Mouse (Mus musculus) stomach, postnatal 0 days (tissue): ENCODE results near the gene Rab10. TPM values are rescaled to one million over a fixed set of nuclear protein-coding genes. Genes with fewer than 3 reads are reported as not detected.

ENCODE experiments used
- ATAC-seq: fragments of 200-750 bp; cut with Nextera tagmentation; 2 replicates; pipeline ENCODE4 v1.8.0; 2017; ENCODE audit not compliant: low FRiP score, low TSS enrichment
- DNase-seq: peaks from one replicate; pipeline ENCODE4 v3.0.0-alpha.2; 2016; ENCODE audit warnings: low spot score
- H3K27ac ChIP-seq: fragments of 300-500 bp; sonication (generic); replicated peaks from 2 replicates; pipeline ENCODE4 v1.5.1; 2014; ENCODE audit warnings: mild to moderate bottlenecking, control low read depth
- H3K27me3 ChIP-seq: fragments of 300-500 bp; sonication (generic); 2 replicates; pipeline ENCODE4 v1.6.1; 2014; ENCODE audit warnings: low read length; ENCODE audit not compliant: control insufficient read depth, insufficient read depth
- H3K36me3 ChIP-seq: fragments of 300-500 bp; sonication (generic); 2 replicates; pipeline ENCODE4 v1.6.1; 2014; ENCODE audit warnings: low read length, mixed read lengths; ENCODE audit not compliant: control insufficient read depth, insufficient read depth
- H3K4me1 ChIP-seq: fragments of 300-500 bp; sonication (generic); replicated peaks from 2 replicates; pipeline ENCODE4 v1.6.1; 2014; ENCODE audit warnings: antibody characterized with exemption; ENCODE audit not compliant: control insufficient read depth, insufficient read depth
- H3K4me2 ChIP-seq: fragments of 300-500 bp; sonication (generic); replicated peaks from 2 replicates; pipeline ENCODE4 v1.6.1; 2014; ENCODE audit warnings: low read depth, mild to moderate bottlenecking, control low read depth, moderate library complexity
- H3K4me3 ChIP-seq: fragments of 300-500 bp; sonication (generic); 2 replicates; pipeline ENCODE4 v1.5.1; 2014; ENCODE audit warnings: low read depth, low read length, control low read depth
- H3K9ac ChIP-seq: fragments of 300-500 bp; sonication (generic); 2 replicates; pipeline ENCODE4 v1.6.1; 2014; ENCODE audit warnings: mild to moderate bottlenecking, low read length, control low read depth, mixed read lengths
- H3K9me3 ChIP-seq: fragments of 300-500 bp; sonication (generic); 2 replicates; pipeline ENCODE4 v1.6.1; 2016; ENCODE audit warnings: low read length; ENCODE audit not compliant: control insufficient read depth
- CTCF ChIP-seq: IDR thresholded peaks from 2 replicates; pipeline ENCODE4 v1.5.1; 2016; ENCODE audit warnings: antibody characterized with exemption, low read depth, mild to moderate bottlenecking, moderate library complexity
- EP300 ChIP-seq: optimal IDR thresholded peaks from 2 replicates; pipeline ENCODE3; 2016; ENCODE audit warnings: antibody characterized with exemption
- WGBS: fragments of 180-500 bp; shearing (Covaris S2); extraction: QIAGEN DNeasy Blood & Tissue Kit; methylation state at CpG from one replicate; pipeline ENCODE4 v1.1.7; 2014; 5-methylcytosine and 5-hydroxymethylcytosine counted together
- polyA plus RNA-seq: library from polyadenylated mRNA; unstranded; fragments of >200 nt; fragmentation: Nextera tagmentation; extraction: Ambion mirVana; gene quantifications from 2 replicates; pipeline ENCODE4 v1.2.1, GENCODE M21; 2015

Gene Rab10
- polyA plus RNA-seq, 1 experiment from 2014 or later = 83.9 TPM

DNA sequence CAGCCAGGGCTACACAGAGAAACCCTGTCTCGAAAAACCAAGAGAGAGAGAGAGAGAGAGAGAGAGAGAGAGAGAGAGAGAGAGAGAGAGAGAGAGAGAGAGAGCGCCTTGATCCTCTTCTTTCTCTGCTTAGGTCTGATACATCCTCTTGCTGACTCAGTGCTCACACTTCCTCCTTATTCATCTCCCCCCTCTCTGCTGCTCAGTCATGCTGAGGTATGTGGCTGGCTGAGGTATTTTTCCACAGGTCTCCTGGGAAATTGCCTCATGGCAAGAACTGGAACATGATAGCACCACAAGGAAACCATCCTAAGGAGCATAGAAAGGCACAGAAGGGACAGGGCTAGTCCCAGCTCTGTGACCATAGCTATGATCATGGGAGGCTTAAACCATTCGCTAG is 39.6 kb upstream of the Rab10 start:
- 68% methylated on average over 1 of the region's 3 CpGs for WGBS

GRCm38 (mm10) chr12:3347682-3348081 is 37.9 kb upstream of the Rab10 start:
- no peak overlapping the region for H3K27ac ChIP-seq
- H3K9ac ChIP-seq = no peak overlapping the region
- no peak overlapping the region for H3K4me2 ChIP-seq
- no peaks in the 10 kb centered on the region for H3K36me3 ChIP-seq
- DNase-seq (no peak), ATAC-seq (no peak)
- TF ChIP-seq CTCF = no peak
- no peak for TF ChIP-seq EP300
- no peaks in the 10 kb centered on the region for H3K4me1 ChIP-seq
- H3K9me3 ChIP-seq = no peaks in the 10 kb centered on the region
- H3K4me3 ChIP-seq = no peak overlapping the region
- H3K27me3 ChIP-seq = no peaks in the 10 kb centered on the region

More for the DNA sequence above, 39.6 kb upstream of the Rab10 start:
- Histone ChIP-seq H3K27me3 (no peaks in the 10 kb centered on the region), H3K9ac (no peak overlapping the region), H3K4me3 (no peak overlapping the region), H3K9me3 (no peaks in the 10 kb centered on the region), H3K36me3 (no peaks in the 10 kb centered on the region), H3K4me2 (no peak overlapping the region), H3K27ac (no peak overlapping the region), H3K4me1 (no peaks in the 10 kb centered on the region)
- TF ChIP-seq CTCF (no peak), EP300 (no peak)
- ATAC-seq (no peak), DNase-seq (no peak)

GRCm38 (mm10) chr12:3345038-3345437 is 35.3 kb upstream of the Rab10 start:
- WGBS = 75% methylated on average over 5 of the region's 5 CpGs
- Histone ChIP-seq H3K9ac (no peak overlapping the region), H3K4me2 (no peak overlapping the region), H3K4me1 (no peaks in the 10 kb centered on the region), H3K27me3 (no peaks in the 10 kb centered on the region), H3K36me3 (no peaks in the 10 kb centered on the region), H3K9me3 (no peaks in the 10 kb centered on the region), H3K4me3 (no peak overlapping the region), H3K27ac (no peak overlapping the region)
- DNase-seq (no peak), ATAC-seq (no peak)
- no peak for TF ChIP-seq CTCF
- no peak for TF ChIP-seq EP300

DNA sequence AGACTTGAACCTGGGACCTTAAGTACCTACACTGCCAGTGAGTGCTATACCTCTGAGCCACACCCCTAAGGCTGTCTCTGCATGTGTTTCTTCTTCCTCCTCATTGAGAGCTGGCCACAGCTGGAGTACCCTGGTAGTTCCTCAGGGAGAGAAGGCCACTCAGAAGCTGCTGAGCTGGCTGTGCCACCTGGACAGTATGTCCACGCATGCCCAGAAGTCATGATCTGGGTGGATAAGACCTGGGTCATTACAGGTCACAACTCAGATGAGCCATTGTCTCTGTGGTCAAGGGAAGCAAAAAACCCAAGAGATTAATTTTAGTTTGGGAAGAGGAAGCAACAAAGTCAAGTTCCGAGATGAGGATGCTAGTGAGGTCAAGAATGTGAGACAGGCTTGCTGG is 34.4 kb upstream of the Rab10 start:
- Histone ChIP-seq H3K27ac (no peak overlapping the region), H3K36me3 (no peaks in the 10 kb centered on the region), H3K9me3 (no peaks in the 10 kb centered on the region), H3K27me3 (no peaks in the 10 kb centered on the region), H3K4me1 (no peaks in the 10 kb centered on the region), H3K4me3 (no peak overlapping the region), H3K4me2 (no peak overlapping the region), H3K9ac (no peak overlapping the region)
- WGBS = 71% methylated on average over 2 of the region's 2 CpGs
- no peak for ATAC-seq
- DNase-seq = no peak
- no peak for TF ChIP-seq EP300
- TF ChIP-seq CTCF = no peak

DNA sequence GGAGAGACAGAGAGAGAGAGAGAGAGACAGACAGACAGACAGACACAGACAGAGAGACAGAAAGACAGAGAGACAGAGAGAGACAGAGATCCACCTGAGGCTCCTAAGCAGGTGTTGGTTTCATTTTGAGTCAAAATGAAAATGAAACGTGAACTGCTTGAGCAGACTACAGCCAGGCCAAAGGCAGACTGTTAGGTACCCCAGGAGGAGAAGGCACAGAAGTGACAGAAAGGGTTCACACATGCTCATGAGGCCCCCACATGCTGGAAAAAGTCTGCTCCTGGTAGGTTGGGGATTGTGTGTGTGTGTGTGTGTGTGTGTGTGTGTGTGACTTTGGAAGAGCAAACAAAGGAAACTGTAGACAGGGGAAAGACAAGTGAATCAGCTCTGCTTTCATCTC is 29.2 kb upstream of the Rab10 start:
- Histone ChIP-seq H3K36me3 (no peaks in the 10 kb centered on the region), H3K27ac (no peak overlapping the region), H3K9ac (no peak overlapping the region), H3K4me2 (no peak overlapping the region), H3K9me3 (no peaks in the 10 kb centered on the region), H3K4me3 (no peak overlapping the region), H3K4me1 (no peaks in the 10 kb centered on the region), H3K27me3 (no peaks in the 10 kb centered on the region)
- DNase-seq = no peak
- WGBS = 63% methylated on average over 1 of the region's 1 CpGs
- no peak for TF ChIP-seq EP300
- TF ChIP-seq CTCF = no peak
- no peak for ATAC-seq

GRCm38 (mm10) chr12:3329677-3330076 is 19.9 kb upstream of the Rab10 start:
- Histone ChIP-seq H3K36me3 (no peaks in the 10 kb centered on the region), H3K27me3 (no peaks in the 10 kb centered on the region), H3K27ac (peak overlapping the region; percentile 73), H3K4me3 (no peak overlapping the region), H3K9ac (no peak overlapping the region), H3K9me3 (no peaks in the 10 kb centered on the region), H3K4me1 (no peaks in the 10 kb centered on the region), H3K4me2 (no peak overlapping the region)
- TF ChIP-seq CTCF (no peak), EP300 (peak; percentile 89)
- DNase-seq (no peak), ATAC-seq (peak; percentile 18; the same call in 1 of the 2 replicates)
- 55% methylated on average over 4 of the region's 4 CpGs for WGBS
